ENCODE assay signal across 15 mouse cellular contexts in the genomic region with DNA sequence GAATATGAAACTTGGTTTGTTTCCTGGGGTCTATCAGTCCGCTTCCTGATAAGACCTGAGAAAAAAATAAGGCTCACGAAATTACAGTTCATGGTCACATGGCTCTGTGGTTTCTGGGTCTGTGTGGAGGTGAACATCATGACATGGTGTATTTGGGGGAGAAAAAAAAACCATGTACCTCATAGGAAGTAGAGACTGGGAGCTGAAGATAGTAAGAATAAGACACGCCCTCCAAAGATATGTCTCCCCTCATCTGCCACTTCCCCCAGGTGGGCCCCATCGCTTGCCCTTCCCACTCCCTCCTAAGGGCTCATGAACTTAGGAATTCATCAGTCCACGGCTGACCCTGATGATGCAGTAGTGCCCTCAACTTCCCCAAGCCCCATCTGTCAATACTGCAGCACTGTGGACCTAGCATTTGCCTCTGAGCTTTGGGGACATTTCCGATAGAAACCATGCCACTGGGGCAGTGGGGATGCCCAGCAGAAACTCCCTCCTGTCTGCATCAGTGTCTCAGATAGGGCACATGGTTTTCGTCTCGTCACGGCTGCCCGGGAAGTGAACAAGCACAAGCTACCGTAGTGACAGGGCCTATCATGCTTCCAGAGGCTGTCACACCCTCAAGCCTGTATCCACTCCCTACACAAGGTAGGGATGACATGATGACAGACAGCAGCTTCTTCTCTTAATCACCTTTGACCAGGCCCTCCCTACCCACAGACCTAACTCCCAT. TPM values are rescaled to one million over a fixed set of nuclear protein-coding genes. Genes with fewer than 3 reads are reported as not detected.
DNase-seq lines count a peak whose midpoint lies in the region; ATAC-seq lines count a peak whose summit lies in the region.
"Had no signal": no experiment of that assay in that cellular context is flagged by ENCODE, and none has a peak within 500 bp of the region (broad histone marks: within the 10 kb centered on the region; RNA-seq: fewer than 3 reads in every experiment).

No protein-coding gene starts in this region.

- H3K36me3 ChIP-seq in heart, embryonic 12.5 days = peaks cover 27% of the 10 kb centered on the region
- no peaks in the 10 kb centered on the region for H3K36me3 ChIP-seq in lung, embryonic 15.5 days
- H3K36me3 ChIP-seq in erythroblast, embryonic 14.5 days (ENCODE audit: control insufficient read depth) = peaks cover 96% of the 10 kb centered on the region
- H3K36me3 ChIP-seq: hindbrain, embryonic 12.5 days had no signal

- H3K9me3 ChIP-seq in heart, embryonic 12.5 days (replicated peaks) = no peaks in the 10 kb centered on the region
- no peaks in the 10 kb centered on the region for H3K9me3 ChIP-seq in lung, embryonic 15.5 days
- no peaks in the 10 kb centered on the region for H3K9me3 ChIP-seq in erythroblast, embryonic 14.5 days (ENCODE audit: control insufficient read depth, low read length)
- H3K9me3 ChIP-seq: hindbrain, embryonic 12.5 days had no signal

- no peak overlapping the region for H3K4me3 ChIP-seq in heart, embryonic 12.5 days
- H3K4me3 ChIP-seq in lung, embryonic 15.5 days = no peak overlapping the region
- peak overlapping the region; percentile 60 for H3K4me3 ChIP-seq in erythroblast, embryonic 14.5 days (replicated peaks)
- H3K4me3 ChIP-seq: hindbrain, embryonic 12.5 days had no signal

- H3K4me1 ChIP-seq in heart, embryonic 12.5 days (replicated peaks) = peaks cover 67% of the 10 kb centered on the region
- H3K4me1 ChIP-seq in lung, embryonic 15.5 days = peaks cover 19% of the 10 kb centered on the region
- H3K4me1 ChIP-seq in erythroblast, embryonic 14.5 days (ENCODE audit: control insufficient read depth) = peaks cover 96% of the 10 kb centered on the region

- DNase-seq in heart, postnatal 4 days = no peak
- DNase-seq in lung, postnatal 25 days (ENCODE audit: low spot score) = no peak
- no peak for DNase-seq in cerebellum, adult 9-10 months
- DNase-seq in right cerebral cortex, postnatal 25 days = no peak
- DNase-seq: adrenal gland, postnatal 10 days; cerebellum, adult 11-12 months; kidney, postnatal 10 days; lung, adult 18-20 months had no signal

- 33% methylated on average over 11 of the region's 11 CpGs for WGBS in heart, embryonic 12.5 days
- 75% methylated on average over 11 of the region's 11 CpGs for WGBS in lung, embryonic 15.5 days

- H3K9ac ChIP-seq in heart, embryonic 12.5 days = 0 out of 2 replicates have a peak overlapping the region, but pooled peaks have one; percentile 2
- no peak overlapping the region for H3K9ac ChIP-seq in lung, embryonic 15.5 days
- H3K9ac ChIP-seq: hindbrain, embryonic 12.5 days had no signal

- H3K27me3 ChIP-seq in heart, embryonic 12.5 days (replicated peaks) = no peaks in the 10 kb centered on the region
- no peaks in the 10 kb centered on the region for H3K27me3 ChIP-seq in lung, embryonic 15.5 days
- no peaks in the 10 kb centered on the region for H3K27me3 ChIP-seq in erythroblast, embryonic 14.5 days (ENCODE audit: control insufficient read depth)
- H3K27me3 ChIP-seq: hindbrain, embryonic 12.5 days; Patski had no signal

- H3K27ac ChIP-seq in heart, embryonic 12.5 days (ENCODE audit: poor library complexity, severe bottlenecking) = peak overlapping the region; percentile 84
- no peak overlapping the region for H3K27ac ChIP-seq in lung, embryonic 15.5 days
- H3K27ac ChIP-seq: hindbrain, embryonic 12.5 days had no signal

- ATAC-seq in heart, embryonic 12.5 days (ENCODE audit: insufficient number of reproducible peaks, low FRiP score) = peak; percentile 79
- ATAC-seq in lung, embryonic 15.5 days (ENCODE audit: borderline replicate concordance, extremely low read depth, low FRiP score, low TSS enrichment) = peak; percentile 55; the same call in 1 of the 2 replicates
- peak; percentile 85 for ATAC-seq in megakaryocyte progenitor cell, adult 5-6 weeks (replicated peaks; ENCODE audit: poor library complexity)
- ATAC-seq: midbrain, embryonic 16.5 days had no signal

- 0 out of 2 replicates have a peak overlapping the region, but pooled peaks have one; percentile 0 for H3K4me2 ChIP-seq in heart, embryonic 12.5 days
- H3K4me2 ChIP-seq in lung, embryonic 15.5 days = no peak overlapping the region
- H3K4me2 ChIP-seq: hindbrain, embryonic 12.5 days had no signal

RNA-seq across cellular contexts. Expression of a gene that starts 20.2 kb away (rescaled TPM):
- 165 and 166 TPM in 2 replicates for polyA plus RNA-seq in heart, embryonic 12.5 days (2016; fragmentation: Nextera tagmentation; extraction: Ambion mirVana)
- total RNA-seq in heart, postnatal 4 days (2021) = 100 to 1,000 TPM; 161 to 187 TPM
- 25.6 and 27.9 TPM in 2 replicates for polyA plus RNA-seq in lung, embryonic 15.5 days (2015; fragmentation: Nextera tagmentation; extraction: Ambion mirVana)
- 229 and 320 TPM in 2 replicates for polyA plus RNA-seq in erythroblast, embryonic 14.5 days (2012)
- 16.3 and 20.5 TPM in 2 replicates for total RNA-seq in megakaryocyte progenitor cell, adult 5-6 weeks (2015)
- total RNA-seq in megakaryocyte progenitor cell, adult 5-6 weeks (2017) = 13.6 and 15.3 TPM in 2 replicates
